Mouse (Mus musculus) MEL (cell line): Measurements from ENCODE around the gene Rab3a.

Experiments
- BHLHE40 ChIP-seq: IDR thresholded peaks from 2 replicates; pipeline ENCODE4 v1.6.1; 2012; ENCODE audit warnings: low read depth, mild to moderate bottlenecking, inconsistent platforms, low read length, improper control_type of control experiment, borderline replicate concordance
- CHD1 ChIP-seq: IDR thresholded peaks from 2 replicates; pipeline ENCODE4 v1.6.1; 2012; ENCODE audit warnings: low read depth, mild to moderate bottlenecking, inconsistent platforms, low read length, improper control_type of control experiment
- CTCF ChIP-seq, 3 experiments: IDR thresholded peaks in 2 of 3; conservative IDR thresholded peaks in 1 of 3; 2 replicates each; pipeline ENCODE4 v1.5.1; 2011 to 2012; ENCODE audit warnings: low read length in 3 of 3, low read depth in 2 of 3, mild to moderate bottlenecking in 2 of 3, improper control_type of control experiment in 1 of 3, inconsistent platforms in 1 of 3, mixed read lengths in 1 of 3, moderate library complexity in 1 of 3; ENCODE audit not compliant: control insufficient read depth in 1 of 3, insufficient read depth in 1 of 3, poor library complexity in 1 of 3, severe bottlenecking in 1 of 3
- MXI1 ChIP-seq: IDR thresholded peaks from 2 replicates; pipeline ENCODE4 v1.6.1; 2011; ENCODE audit warnings: mild to moderate bottlenecking, low read depth, low read length, improper control_type of control experiment
- POLR2A ChIP-seq, 2 experiments: IDR thresholded peaks; 2 replicates each; pipeline ENCODE4 v1.6.1; 2011 to 2012; ENCODE audit warnings: low read length in 2 of 2, mild to moderate bottlenecking in 2 of 2, control low read depth in 1 of 2, improper control_type of control experiment in 1 of 2, low read depth in 1 of 2, moderate library complexity in 1 of 2; ENCODE audit not compliant: control insufficient read depth in 1 of 2, insufficient read depth in 1 of 2, poor library complexity in 1 of 2
- RAD21 ChIP-seq: IDR thresholded peaks from 2 replicates; pipeline ENCODE4 v1.6.1; 2011; ENCODE audit warnings: mild to moderate bottlenecking, low read depth, low read length, improper control_type of control experiment
- SIN3A ChIP-seq: IDR thresholded peaks from 2 replicates; pipeline ENCODE4 v1.6.1; 2012; ENCODE audit warnings: low read length, improper control_type of control experiment, inconsistent platforms
- TAL1 ChIP-seq: IDR thresholded peaks from 2 replicates; pipeline ENCODE4 v1.6.1; 2012; ENCODE audit warnings: mild to moderate bottlenecking, inconsistent platforms, low read length, moderate library complexity, mixed read lengths
- TCF12 ChIP-seq: IDR thresholded peaks from 2 replicates; pipeline ENCODE4 v1.6.1; 2014; ENCODE audit warnings: low read depth, mild to moderate bottlenecking, inconsistent platforms, low read length, improper control_type of control experiment, moderate library complexity
- UBTF ChIP-seq: IDR thresholded peaks from 2 replicates; pipeline ENCODE4 v1.6.1; 2012; ENCODE audit warnings: low read depth, mild to moderate bottlenecking, inconsistent platforms, low read length, improper control_type of control experiment, moderate library complexity, borderline replicate concordance; ENCODE audit not compliant: insufficient read depth

DNA sequence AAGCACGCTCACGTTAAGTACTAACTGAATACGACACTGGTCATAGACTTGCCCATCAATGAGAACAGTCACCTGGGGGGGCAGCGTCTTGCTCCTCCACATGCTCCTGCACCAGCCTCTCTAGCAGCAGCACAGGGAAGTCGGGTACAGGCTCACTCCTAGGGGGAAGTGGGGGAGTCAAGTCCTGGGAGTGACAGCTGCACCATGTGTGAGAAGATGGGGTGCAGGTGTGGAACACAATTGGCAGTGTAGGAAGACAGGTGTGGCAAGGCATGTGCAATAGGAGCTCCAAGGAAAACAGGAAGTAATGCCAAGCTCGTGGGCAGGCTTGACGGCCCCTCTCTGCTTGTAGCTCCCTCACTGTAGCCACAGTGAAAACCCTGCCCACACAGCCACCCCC is 16.7 kb downstream of the Rab3a start:
- TF ChIP-seq CTCF (IDR thresholded peaks at IDR 0.05 in 2 of 3, conservative IDR thresholded peaks at IDR 0.05 in 1 of 3; ENCODE audit: control insufficient read depth in 1 of 3, insufficient read depth in 1 of 3, low read depth in 2 of 3, low read length in 3 of 3, poor library complexity in 1 of 3, severe bottlenecking in 1 of 3), result no peak
- no peak for TF ChIP-seq UBTF
- no peak for TF ChIP-seq TAL1
- TF ChIP-seq BHLHE40, result no peak
- TF ChIP-seq TCF12, result no peak
- TF ChIP-seq POLR2A (IDR thresholded peaks at IDR 0.05; ENCODE audit: control insufficient read depth in 1 of 2, insufficient read depth in 1 of 2, low read depth in 1 of 2, low read length in 2 of 2, poor library complexity in 1 of 2), result no peak
- no peak for TF ChIP-seq RAD21
- TF ChIP-seq CHD1, result no peak
- no peak for TF ChIP-seq MXI1
- no peak for TF ChIP-seq SIN3A
